Mouse (Mus musculus): ENCODE data around the gene Cdkal1. TPM values are rescaled to one million over a fixed set of nuclear protein-coding genes. Genes with fewer than 3 reads are reported as not detected.

Cdkal1 gene
- polyA plus RNA-seq, 1 experiment from 2014 or later, result 28.2 TPM

- no peaks in the 10 kb centered on the region for H3K36me3 ChIP-seq
- WGBS, result 78% methylated on average over 6 of the region's 6 CpGs
- no peaks in the 10 kb centered on the region for H3K27me3 ChIP-seq (replicated peaks)
- no peak overlapping the region for H3K9ac ChIP-seq
- no peak overlapping the region for H3K27ac ChIP-seq
- H3K4me2 ChIP-seq (replicated peaks), result no peak overlapping the region
- H3K4me3 ChIP-seq, result no peak overlapping the region
- no peaks in the 10 kb centered on the region for H3K9me3 ChIP-seq
- H3K4me1 ChIP-seq, result no peaks in the 10 kb centered on the region
- ATAC-seq (ENCODE audit: low FRiP score, low read depth), result no peak
Measured at GRCm38 (mm10) chr13:29724855-29725254, 130.6 kb downstream of the Cdkal1 start.

- H3K4me1 ChIP-seq, result no peaks in the 10 kb centered on the region
- no peak for ATAC-seq (ENCODE audit: low FRiP score, low read depth)
- no peaks in the 10 kb centered on the region for H3K36me3 ChIP-seq
- H3K4me2 ChIP-seq (replicated peaks), result no peak overlapping the region
- no peak overlapping the region for H3K27ac ChIP-seq
- WGBS, result 53% methylated on average over 1 of the region's 1 CpGs
- no peaks in the 10 kb centered on the region for H3K9me3 ChIP-seq
- no peaks in the 10 kb centered on the region for H3K27me3 ChIP-seq (replicated peaks)
- no peak overlapping the region for H3K9ac ChIP-seq
- H3K4me3 ChIP-seq, result no peak overlapping the region
Measured at GRCm38 (mm10) chr13:29723150-29723549, 132.3 kb downstream of the Cdkal1 start.

GRCm38 (mm10) chr13:29721206-29721605 is 134.3 kb downstream of the Cdkal1 start:
- H3K27me3 ChIP-seq (replicated peaks), result no peaks in the 10 kb centered on the region
- no peaks in the 10 kb centered on the region for H3K4me1 ChIP-seq
- no peak overlapping the region for H3K4me2 ChIP-seq (replicated peaks)
- ATAC-seq (ENCODE audit: low FRiP score, low read depth), result no peak
- no peaks in the 10 kb centered on the region for H3K36me3 ChIP-seq
- H3K9me3 ChIP-seq, result no peaks in the 10 kb centered on the region
- no peak overlapping the region for H3K9ac ChIP-seq
- H3K4me3 ChIP-seq, result no peak overlapping the region
- H3K27ac ChIP-seq, result no peak overlapping the region
- 95% methylated on average over 5 of the region's 5 CpGs for WGBS

GRCm38 (mm10) chr13:29716550-29716949 is 138.9 kb downstream of the Cdkal1 start:
- no peak overlapping the region for H3K9ac ChIP-seq
- H3K36me3 ChIP-seq, result no peaks in the 10 kb centered on the region
- H3K4me3 ChIP-seq, result no peak overlapping the region
- peaks cover 8% of the 10 kb centered on the region for H3K4me1 ChIP-seq
- no peaks in the 10 kb centered on the region for H3K9me3 ChIP-seq
- H3K27me3 ChIP-seq (replicated peaks), result no peaks in the 10 kb centered on the region
- no peak for ATAC-seq (ENCODE audit: low FRiP score, low read depth)
- H3K27ac ChIP-seq, result no peak overlapping the region
- H3K4me2 ChIP-seq (replicated peaks), result no peak overlapping the region
- 73% methylated on average over 4 of the region's 4 CpGs for WGBS

- H3K4me2 ChIP-seq (replicated peaks), result no peak overlapping the region
- H3K4me1 ChIP-seq, result peaks cover 8% of the 10 kb centered on the region
- H3K27ac ChIP-seq, result no peak overlapping the region
- H3K36me3 ChIP-seq, result no peaks in the 10 kb centered on the region
- ATAC-seq (ENCODE audit: low FRiP score, low read depth), result no peak
- no peaks in the 10 kb centered on the region for H3K9me3 ChIP-seq
- no peaks in the 10 kb centered on the region for H3K27me3 ChIP-seq (replicated peaks)
- no peak overlapping the region for H3K4me3 ChIP-seq
- 32% methylated on average over 3 of the region's 3 CpGs for WGBS
- no peak overlapping the region for H3K9ac ChIP-seq
Measured at GRCm38 (mm10) chr13:29715241-29715841, 140.1 kb downstream of the Cdkal1 start.

- no peaks in the 10 kb centered on the region for H3K27me3 ChIP-seq (replicated peaks)
- no peaks in the 10 kb centered on the region for H3K9me3 ChIP-seq
- 95% methylated on average over 3 of the region's 3 CpGs for WGBS
Measured at GRCm38 (mm10) chr13:29707620-29708019, 147.9 kb downstream of the Cdkal1 start.

GRCm38 (mm10) chr13:29701400-29701799 is 154.1 kb downstream of the Cdkal1 start:
- Histone ChIP-seq H3K9me3 (no peaks in the 10 kb centered on the region), H3K36me3 (no peaks in the 10 kb centered on the region), H3K4me1 (no peaks in the 10 kb centered on the region), H3K27ac (no peak overlapping the region), H3K4me3 (no peak overlapping the region), H3K27me3 (replicated peaks) (no peaks in the 10 kb centered on the region), H3K9ac (no peak overlapping the region), H3K4me2 (replicated peaks) (no peak overlapping the region)
- no peak for ATAC-seq (ENCODE audit: low FRiP score, low read depth)
- 57% methylated on average over 1 of the region's 1 CpGs for whole genome bisulfite sequencing

More at GRCm38 (mm10) chr13:29707620-29708019, 147.9 kb downstream of the Cdkal1 start:
- no peak overlapping the region for H3K27ac ChIP-seq
- no peaks in the 10 kb centered on the region for H3K36me3 ChIP-seq
- no peak overlapping the region for H3K4me3 ChIP-seq
- H3K4me2 ChIP-seq (replicated peaks), result no peak overlapping the region
- no peak overlapping the region for H3K9ac ChIP-seq
- H3K4me1 ChIP-seq, result no peaks in the 10 kb centered on the region
- ATAC-seq (ENCODE audit: low FRiP score, low read depth), result no peak

- WGBS, result 96% methylated on average over 5 of the region's 5 CpGs
- ATAC-seq (ENCODE audit: low FRiP score, low read depth), result no peak
- no peak overlapping the region for H3K4me2 ChIP-seq (replicated peaks)
- no peaks in the 10 kb centered on the region for H3K4me1 ChIP-seq
- no peak overlapping the region for H3K9ac ChIP-seq
- no peaks in the 10 kb centered on the region for H3K9me3 ChIP-seq
- H3K4me3 ChIP-seq, result no peak overlapping the region
- H3K27ac ChIP-seq, result no peak overlapping the region
- no peaks in the 10 kb centered on the region for H3K36me3 ChIP-seq
- no peaks in the 10 kb centered on the region for H3K27me3 ChIP-seq (replicated peaks)
Measured at GRCm38 (mm10) chr13:29699896-29700295, 155.6 kb downstream of the Cdkal1 start.

- no peak overlapping the region for H3K4me3 ChIP-seq
- H3K4me1 ChIP-seq, result no peaks in the 10 kb centered on the region
- H3K9me3 ChIP-seq, result no peaks in the 10 kb centered on the region
- WGBS, result 73% methylated on average over 5 of the region's 5 CpGs
- no peak overlapping the region for H3K27ac ChIP-seq
- H3K27me3 ChIP-seq (replicated peaks), result no peaks in the 10 kb centered on the region
- no peak overlapping the region for H3K9ac ChIP-seq
- ATAC-seq (ENCODE audit: low FRiP score, low read depth), result no peak
- no peak overlapping the region for H3K4me2 ChIP-seq (replicated peaks)
- H3K36me3 ChIP-seq, result no peaks in the 10 kb centered on the region
Measured at GRCm38 (mm10) chr13:29698307-29698985, 157.0 kb downstream of the Cdkal1 start.

- no peak overlapping the region for H3K4me3 ChIP-seq
- H3K27ac ChIP-seq, result no peak overlapping the region
- no peaks in the 10 kb centered on the region for H3K4me1 ChIP-seq
- WGBS, result 81% methylated on average over 3 of the region's 3 CpGs
- H3K36me3 ChIP-seq, result no peaks in the 10 kb centered on the region
- H3K27me3 ChIP-seq (replicated peaks), result no peaks in the 10 kb centered on the region
- no peaks in the 10 kb centered on the region for H3K9me3 ChIP-seq
- ATAC-seq (ENCODE audit: low FRiP score, low read depth), result no peak
- no peak overlapping the region for H3K9ac ChIP-seq
- H3K4me2 ChIP-seq (replicated peaks), result no peak overlapping the region
Measured at GRCm38 (mm10) chr13:29697230-29697629, 158.2 kb downstream of the Cdkal1 start.

GRCm38 (mm10) chr13:29690734-29691133 is 164.7 kb downstream of the Cdkal1 start:
- H3K4me2 ChIP-seq (replicated peaks), result no peak overlapping the region
- H3K27ac ChIP-seq, result no peak overlapping the region
- H3K36me3 ChIP-seq, result no peaks in the 10 kb centered on the region
- H3K4me1 ChIP-seq, result no peaks in the 10 kb centered on the region
- ATAC-seq (ENCODE audit: low FRiP score, low read depth), result no peak
- no peaks in the 10 kb centered on the region for H3K27me3 ChIP-seq (replicated peaks)
- WGBS, result 78% methylated on average over 7 of the region's 7 CpGs
- no peaks in the 10 kb centered on the region for H3K9me3 ChIP-seq
- no peak overlapping the region for H3K9ac ChIP-seq
- no peak overlapping the region for H3K4me3 ChIP-seq

- Histone ChIP-seq H3K9ac (no peak overlapping the region), H3K4me3 (no peak overlapping the region), H3K4me2 (replicated peaks) (no peak overlapping the region), H3K27me3 (replicated peaks) (no peaks in the 10 kb centered on the region), H3K27ac (no peak overlapping the region), H3K4me1 (no peaks in the 10 kb centered on the region), H3K36me3 (no peaks in the 10 kb centered on the region), H3K9me3 (no peaks in the 10 kb centered on the region)
- WGBS, result 88% methylated on average over 6 of the region's 6 CpGs
- ATAC-seq (ENCODE audit: low FRiP score, low read depth), result no peak
Measured at GRCm38 (mm10) chr13:29688851-29689250, 166.6 kb downstream of the Cdkal1 start.

GRCm38 (mm10) chr13:29687872-29688271 is 167.6 kb downstream of the Cdkal1 start:
- no peak overlapping the region for H3K4me3 ChIP-seq
- H3K27ac ChIP-seq, result no peak overlapping the region
- no peak overlapping the region for H3K4me2 ChIP-seq (replicated peaks)
- H3K9ac ChIP-seq, result no peak overlapping the region
- no peak for ATAC-seq (ENCODE audit: low FRiP score, low read depth)
- H3K9me3 ChIP-seq, result no peaks in the 10 kb centered on the region
- H3K36me3 ChIP-seq, result no peaks in the 10 kb centered on the region
- WGBS, result 94% methylated on average over 7 of the region's 7 CpGs
- no peaks in the 10 kb centered on the region for H3K27me3 ChIP-seq (replicated peaks)
- no peaks in the 10 kb centered on the region for H3K4me1 ChIP-seq
